Comparison of ENCODE assay signal across 18 mouse cellular contexts in genomic region chr13:63347639-63348038, GRCm38 (mm10).
DNase-seq lines count a peak whose midpoint lies in the region; ATAC-seq lines count a peak whose summit lies in the region.
"Had no signal": no experiment of that assay in that cellular context is flagged by ENCODE, and none has a peak within 500 bp of the region (broad histone marks: within the 10 kb centered on the region; RNA-seq: fewer than 3 reads in every experiment).

No protein-coding gene starts in this region.

- 0 out of 2 replicates have a peak, but pooled peaks have one; percentile 63 for ATAC-seq in stomach, embryonic 15.5 days (ENCODE audit: insufficient read depth, low FRiP score, low read depth)
- ATAC-seq in stomach, embryonic 16.5 days (ENCODE audit: insufficient read depth, low FRiP score), result peak; percentile 47; the same call in 1 of the 2 replicates
- ATAC-seq: forebrain, embryonic 13.5 days; forebrain, embryonic 15.5 days had no signal

- DNase-seq in heart, embryonic 10.5 days (ENCODE audit: low spot score), result peak; percentile 46
- no peak for DNase-seq in heart, adult 18-20 months
- DNase-seq in kidney, adult 9 months, result no peak
- DNase-seq in testis, postnatal 10 days (ENCODE audit: low spot score), result no peak
- DNase-seq: adrenal gland, adult 2 months; adrenal gland, postnatal 10 days; adrenal gland, postnatal 25 days; cerebellum, adult 11-12 months; cerebellum, adult 2 months; cerebellum, adult 9-10 months; cerebellum, postnatal 10 days; cerebellum, postnatal 25 days had no signal

- no peak overlapping the region for H3K4me2 ChIP-seq in stomach, embryonic 15.5 days
- H3K4me2 ChIP-seq in stomach, embryonic 16.5 days (ENCODE audit: low read depth, low read length), result no peak overlapping the region
- H3K4me2 ChIP-seq: embryonic facial prominence, embryonic 12.5 days; forebrain, embryonic 13.5 days; forebrain, embryonic 15.5 days had no signal

- H3K9ac ChIP-seq in stomach, embryonic 15.5 days, result no peak overlapping the region
- H3K9ac ChIP-seq in stomach, embryonic 16.5 days (ENCODE audit: low read length), result no peak overlapping the region
- H3K9ac ChIP-seq: embryonic facial prominence, embryonic 12.5 days; forebrain, embryonic 13.5 days; forebrain, embryonic 15.5 days had no signal

- no peaks in the 10 kb centered on the region for H3K36me3 ChIP-seq in heart, embryonic 10.5 days
- no peaks in the 10 kb centered on the region for H3K36me3 ChIP-seq in stomach, embryonic 15.5 days
- no peaks in the 10 kb centered on the region for H3K36me3 ChIP-seq in stomach, embryonic 16.5 days (ENCODE audit: control insufficient read depth, insufficient read depth, low read length)
- H3K36me3 ChIP-seq: embryonic facial prominence, embryonic 12.5 days; forebrain, embryonic 15.5 days had no signal

- H3K4me3 ChIP-seq in heart, embryonic 10.5 days, result no peak overlapping the region
- no peak overlapping the region for H3K4me3 ChIP-seq in stomach, embryonic 15.5 days (replicated peaks)
- no peak overlapping the region for H3K4me3 ChIP-seq in stomach, embryonic 16.5 days (replicated peaks; ENCODE audit: low read length)
- H3K4me3 ChIP-seq: embryonic facial prominence, embryonic 10.5 days; embryonic facial prominence, embryonic 12.5 days; forebrain, embryonic 13.5 days; forebrain, embryonic 15.5 days had no signal

- H3K9me3 ChIP-seq in heart, embryonic 10.5 days, result no peaks in the 10 kb centered on the region
- no peaks in the 10 kb centered on the region for H3K9me3 ChIP-seq in stomach, embryonic 15.5 days
- no peaks in the 10 kb centered on the region for H3K9me3 ChIP-seq in stomach, embryonic 16.5 days (replicated peaks; ENCODE audit: control insufficient read depth, low read length)
- H3K9me3 ChIP-seq: embryonic facial prominence, embryonic 10.5 days; embryonic facial prominence, embryonic 12.5 days; forebrain, embryonic 13.5 days; forebrain, embryonic 15.5 days had no signal

- H3K27ac ChIP-seq in heart, embryonic 10.5 days, result no peak overlapping the region
- H3K27ac ChIP-seq in stomach, embryonic 15.5 days, result no peak overlapping the region
- H3K27ac ChIP-seq in stomach, embryonic 16.5 days (ENCODE audit: low read length), result no peak overlapping the region
- H3K27ac ChIP-seq: embryonic facial prominence, embryonic 10.5 days; embryonic facial prominence, embryonic 12.5 days; forebrain, embryonic 13.5 days; forebrain, embryonic 15.5 days had no signal

- H3K27me3 ChIP-seq in heart, embryonic 10.5 days (ENCODE audit: insufficient read depth, poor library complexity, severe bottlenecking), result no peaks in the 10 kb centered on the region
- no peaks in the 10 kb centered on the region for H3K27me3 ChIP-seq in stomach, embryonic 15.5 days (replicated peaks)
- no peaks in the 10 kb centered on the region for H3K27me3 ChIP-seq in stomach, embryonic 16.5 days (ENCODE audit: control insufficient read depth, insufficient read depth, low read length)
- H3K27me3 ChIP-seq: embryonic facial prominence, embryonic 12.5 days; forebrain, embryonic 13.5 days; forebrain, embryonic 15.5 days had no signal

- H3K4me1 ChIP-seq in heart, embryonic 10.5 days, result no peaks in the 10 kb centered on the region
- no peaks in the 10 kb centered on the region for H3K4me1 ChIP-seq in stomach, embryonic 15.5 days
- peaks cover 4% of the 10 kb centered on the region; the same call in 1 of the 2 replicates for H3K4me1 ChIP-seq in stomach, embryonic 16.5 days (ENCODE audit: control insufficient read depth, insufficient read depth, low read length)
- H3K4me1 ChIP-seq: embryonic facial prominence, embryonic 12.5 days; forebrain, embryonic 13.5 days; forebrain, embryonic 15.5 days had no signal

- WGBS in heart, embryonic 10.5 days, result 78% methylated on average over 2 of the region's 2 CpGs
- WGBS in stomach, embryonic 15.5 days, result 62% methylated on average over 2 of the region's 2 CpGs
- WGBS in stomach, embryonic 16.5 days, result 73% methylated on average over 2 of the region's 2 CpGs
